Mouse (Mus musculus) cerebellum, postnatal 36 days (tissue): ENCODE data around the gene Odf3l1.

Experiments used
- DNase-seq, 2 experiments: peaks; one replicate each; pipeline ENCODE4 v3.0.0; 2021 to 2022; ENCODE audit warnings: mixed read lengths in 2 of 2

The Odf3l1 gene

GRCm38 (mm10) chr9:56841864-56842263, 22.6 kb downstream of the Odf3l1 start:
- no peak for DNase-seq

DNA sequence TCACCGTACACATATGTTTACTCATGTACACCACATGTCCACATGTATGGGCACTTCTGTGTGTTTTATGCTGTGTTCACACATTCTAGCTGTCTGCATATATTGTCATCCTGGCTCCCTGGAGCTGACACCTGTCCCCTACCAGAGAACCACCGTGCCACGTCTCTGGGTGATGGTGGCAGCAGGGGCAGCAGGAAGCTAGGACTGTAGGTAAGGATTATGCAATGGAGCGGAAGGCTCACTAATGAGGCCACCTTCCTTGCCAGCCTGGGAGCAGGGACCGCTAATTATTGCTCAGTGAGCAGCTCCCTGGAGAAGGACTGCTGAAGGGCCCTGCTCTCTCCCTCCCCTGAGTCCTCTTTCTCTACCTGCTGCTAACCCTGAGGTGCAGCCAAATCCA, 23.8 kb downstream of the Odf3l1 start:
- peak; percentile 33 to 39 for DNase-seq

- no peak for DNase-seq
Measured at GRCm38 (mm10) chr9:56835152-56835551, 29.3 kb downstream of the Odf3l1 start.

DNA sequence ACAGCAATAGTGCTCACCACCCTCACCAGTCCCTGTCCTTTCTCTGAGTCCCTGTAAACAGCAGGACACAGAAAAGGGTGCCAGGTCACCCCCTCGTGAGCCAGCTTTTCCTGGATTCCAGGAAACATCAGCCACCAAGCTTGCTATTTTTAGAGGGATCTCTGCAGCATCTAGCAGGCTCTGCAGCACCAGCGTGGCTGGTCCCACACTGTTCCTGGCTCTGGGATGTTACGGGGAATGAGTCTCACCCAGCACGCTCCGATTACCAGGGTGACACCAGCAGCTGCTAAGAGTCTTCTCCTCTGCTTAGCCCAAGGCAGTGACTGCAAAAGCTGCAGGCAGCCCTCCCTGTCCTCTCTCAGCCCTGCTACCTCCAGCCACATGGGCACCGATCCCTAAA, 31.6 kb downstream of the Odf3l1 start:
- DNase-seq, result no peak

DNA sequence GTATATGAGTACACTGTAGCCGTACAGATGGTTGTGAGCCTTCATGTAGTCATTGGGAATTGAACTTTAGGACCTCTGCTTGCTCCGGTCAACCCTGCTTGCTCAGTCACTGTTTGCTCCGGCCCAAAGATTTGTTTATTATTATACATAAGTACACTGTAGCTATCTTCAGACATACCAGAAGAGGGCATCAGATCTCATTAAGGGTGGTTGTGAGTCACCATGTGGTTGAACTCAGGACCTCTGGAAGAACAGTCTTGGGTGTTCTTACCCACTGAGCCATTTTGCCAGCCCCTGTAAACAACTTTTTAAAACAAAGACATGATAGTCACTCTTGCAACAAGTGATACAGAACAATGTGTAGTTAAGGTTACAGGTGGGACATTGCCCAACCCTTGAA, 32.6 kb downstream of the Odf3l1 start:
- DNase-seq, result no peak

DNA sequence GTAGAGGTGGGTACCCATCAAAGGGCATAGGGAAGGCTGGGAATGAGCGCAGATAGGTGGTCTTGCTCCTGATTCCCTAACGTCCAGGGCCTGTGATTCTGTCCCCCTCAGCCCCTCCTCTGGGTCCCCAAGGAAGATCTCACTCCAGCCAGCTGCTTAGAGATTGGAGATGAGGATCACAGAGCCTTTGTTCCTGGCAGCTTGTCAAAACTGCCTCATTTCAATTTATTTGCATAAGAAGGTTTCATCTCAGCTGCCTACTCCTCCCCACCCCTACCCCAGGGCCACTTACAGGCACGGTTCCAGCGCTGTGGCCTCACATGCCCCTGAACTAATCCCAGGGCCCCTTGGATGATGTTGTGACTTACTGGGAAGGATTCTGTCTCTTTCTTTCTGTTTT, 34.3 kb downstream of the Odf3l1 start:
- no peak for DNase-seq

DNA sequence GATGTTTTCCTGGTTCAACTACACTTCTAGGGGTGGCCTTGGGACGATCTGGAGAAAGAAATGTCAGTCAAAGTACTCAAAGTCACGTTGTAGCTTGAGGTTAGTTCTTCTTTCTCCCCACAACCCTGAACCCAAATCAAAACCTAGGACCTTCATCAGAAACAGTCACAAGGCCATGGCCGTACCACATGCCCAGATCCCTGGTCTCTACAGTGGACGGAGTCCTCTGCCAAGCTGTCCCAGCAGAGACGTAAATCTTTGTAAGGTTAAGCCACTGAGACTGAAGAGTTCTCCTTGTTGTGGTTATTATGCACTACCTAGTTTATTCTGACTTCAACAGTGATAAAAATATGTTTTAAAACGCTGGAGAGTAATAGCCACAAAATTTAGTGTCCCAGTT, 35.6 kb downstream of the Odf3l1 start:
- no peak for DNase-seq

DNA sequence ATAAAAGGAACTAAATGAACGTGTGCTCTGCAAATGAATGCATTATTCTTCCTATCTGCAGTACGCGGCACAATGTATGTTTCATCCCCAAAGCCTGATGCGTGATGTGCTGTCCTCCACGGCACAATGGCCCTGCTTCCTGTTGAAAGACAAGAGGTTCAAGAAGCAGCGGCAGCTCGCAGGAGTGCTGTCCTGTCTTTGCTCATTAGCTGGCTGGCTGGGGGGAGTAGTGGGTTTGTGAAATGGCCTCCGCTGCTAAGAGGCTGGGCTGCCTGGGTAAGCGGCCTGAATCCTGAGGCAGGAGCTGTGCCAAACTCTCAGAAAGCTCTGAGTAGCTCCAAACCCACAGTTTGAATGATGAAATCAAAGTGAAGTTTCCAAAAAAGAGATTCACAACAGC, 36.3 kb downstream of the Odf3l1 start:
- DNase-seq, result no peak

DNA sequence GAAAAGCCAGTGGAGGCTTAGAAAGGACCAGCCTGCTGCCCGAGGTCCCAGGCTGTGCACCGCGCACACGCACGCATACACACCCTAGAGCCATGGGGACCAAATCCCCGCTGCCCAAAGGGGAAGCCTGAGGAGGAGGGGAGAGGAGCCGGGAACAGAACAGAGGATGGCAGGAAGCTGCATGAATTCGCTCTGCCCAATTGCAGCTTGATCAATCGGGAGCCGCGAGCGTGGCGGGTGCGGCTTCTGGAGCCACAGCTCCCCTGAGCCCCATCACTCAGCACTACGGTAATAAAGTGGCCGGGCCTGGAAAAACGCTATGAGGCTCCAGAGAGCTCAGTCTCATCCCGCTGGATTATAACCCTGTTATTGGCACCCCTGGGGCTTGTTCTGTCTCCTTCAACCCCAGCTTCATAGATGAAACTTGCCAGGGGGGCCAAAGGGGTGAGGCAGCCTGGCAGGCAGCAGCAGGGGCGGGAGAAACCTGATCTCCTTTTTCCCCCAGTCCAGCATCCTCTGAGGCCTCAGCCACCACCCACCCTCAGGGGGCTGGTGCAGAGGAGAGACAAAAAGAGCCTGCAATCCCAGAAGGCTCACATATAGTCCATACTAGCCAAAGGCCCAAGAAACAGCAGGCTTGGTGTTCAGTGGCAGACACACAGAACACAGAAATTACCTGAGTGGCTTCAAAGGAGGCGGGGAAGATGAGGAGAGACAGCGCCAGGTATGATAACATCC, 38.8 kb downstream of the Odf3l1 start:
- peak in 1 of 2 experiments; percentile 15 for DNase-seq

- peak; percentile 47 to 51 for DNase-seq
Measured at GRCm38 (mm10) chr9:56824900-56825299, 39.6 kb downstream of the Odf3l1 start.

- no peak for DNase-seq
Measured at GRCm38 (mm10) chr9:56810916-56811315, 53.6 kb downstream of the Odf3l1 start.

- DNase-seq, result no peak
Measured at GRCm38 (mm10) chr9:56807990-56808389, 56.5 kb downstream of the Odf3l1 start.

DNA sequence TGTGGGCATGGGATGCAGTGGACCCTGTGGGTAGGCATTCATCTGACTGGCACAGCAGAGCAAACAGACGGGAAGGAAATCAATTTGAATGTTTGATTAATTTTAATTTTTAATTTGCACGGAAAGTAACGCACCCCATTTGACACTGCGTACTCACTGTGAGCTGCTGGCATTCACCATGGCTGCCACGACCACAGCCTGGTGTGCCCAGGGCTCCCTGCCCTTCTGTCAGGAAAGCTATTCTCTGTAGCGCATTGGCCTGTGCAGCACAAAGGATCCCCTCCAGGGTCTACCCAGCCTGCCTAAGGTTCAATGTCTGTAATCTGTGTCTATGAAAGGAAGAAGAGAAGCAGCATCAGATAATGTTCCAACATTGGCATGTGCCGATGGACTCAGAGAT, 61.3 kb downstream of the Odf3l1 start:
- no peak for DNase-seq
